Mouse (Mus musculus) kidney, adult 2 months (tissue): ENCODE data around the gene Zfpl1.

Experiments used
- CTCF ChIP-seq: fragments of 200-500 bp; conservative IDR thresholded peaks from 2 replicates; pipeline ENCODE4 v1.5.1; 2011; ENCODE audit warnings: low read depth, mild to moderate bottlenecking, control low read depth, low read length, moderate library complexity, mixed read lengths; ENCODE audit not compliant: insufficient read depth, insufficient read length
- POLR2A ChIP-seq: fragments of 200-500 bp; IDR thresholded peaks from one replicate; pipeline ENCODE4 v1.6.1; 2011; ENCODE audit warnings: low read depth, low read length, control low read depth

DNA sequence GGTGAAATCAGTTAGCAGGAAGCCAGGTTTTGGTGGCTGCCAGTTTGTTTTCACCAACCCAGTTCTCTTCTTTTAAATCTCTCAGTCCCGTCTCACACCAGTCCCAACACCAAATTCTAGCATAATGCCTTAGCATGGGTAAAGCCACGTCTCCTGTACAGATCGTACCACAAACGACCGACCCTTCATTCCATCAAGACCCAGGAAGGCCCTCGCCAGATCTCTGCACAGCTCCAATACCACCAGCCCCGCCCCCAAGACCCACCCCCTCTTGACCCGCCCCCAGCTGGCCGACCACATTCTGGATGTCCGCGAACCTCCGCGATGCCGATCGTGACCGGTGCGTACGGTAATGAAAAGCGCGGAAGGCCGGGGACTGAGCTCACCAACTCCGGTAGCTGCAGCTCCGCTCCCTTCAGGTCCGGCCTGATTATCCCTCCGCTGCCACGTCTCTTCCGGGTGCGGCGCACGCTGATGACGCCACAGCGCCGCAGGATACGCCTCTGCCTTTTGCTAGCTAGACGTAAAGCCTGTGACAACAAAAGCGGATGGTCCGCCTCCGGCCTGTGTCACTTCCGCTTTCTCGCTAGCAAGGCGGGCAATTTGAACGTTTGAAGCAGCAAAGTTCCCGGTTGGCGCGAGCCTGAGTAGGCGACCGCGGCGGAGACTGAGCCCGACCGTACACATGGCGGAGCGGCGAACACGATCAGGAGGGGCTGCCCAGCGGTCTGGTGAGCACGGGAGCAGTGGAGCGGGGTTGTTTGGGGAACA lies at the start of gene Zfpl1, which contains the start of gene Cdca5:
- TF ChIP-seq CTCF, result no peak
- TF ChIP-seq POLR2A, result peak; percentile 58
